Mouse (Mus musculus) CH12.LX (cell line): ENCODE results near the gene Gpr183. TPM values are rescaled to one million over a fixed set of nuclear protein-coding genes. Genes with fewer than 3 reads are reported as not detected.

ENCODE experiments used
- DNase-seq: peaks from one replicate; pipeline ENCODE4 v3.0.0-alpha.2; 2013; ENCODE audit errors: extremely low read depth
- H3K27ac ChIP-seq: 2 replicates; pipeline ENCODE4 v1.5.1; 2012; ENCODE audit warnings: low read depth, mild to moderate bottlenecking, control low read depth, moderate library complexity; ENCODE audit not compliant: insufficient read depth
- H3K27me3 ChIP-seq: replicated peaks from 2 replicates; pipeline ENCODE3; 2012; ENCODE audit warnings: inconsistent platforms
- H3K36me3 ChIP-seq, 2 experiments: replicated peaks in 1 of 2; 2 replicates each; pipeline versions ENCODE3 to v1.6.1; 2012; ENCODE audit warnings: inconsistent platforms in 1 of 2, low read length in 1 of 2, mild to moderate bottlenecking in 1 of 2, mixed read lengths in 1 of 2, moderate library complexity in 1 of 2; ENCODE audit not compliant: control insufficient read depth in 1 of 2, insufficient read depth in 1 of 2
- H3K4me1 ChIP-seq, 2 experiments: 2 replicates each; pipeline ENCODE4 v1.6.1; 2012; ENCODE audit warnings: inconsistent platforms in 1 of 2, moderate library complexity in 1 of 2; ENCODE audit not compliant: insufficient read depth in 2 of 2, control insufficient read depth in 1 of 2
- H3K4me2 ChIP-seq: 2 replicates; pipeline ENCODE4 v1.6.1; 2012; ENCODE audit warnings: low read depth, mild to moderate bottlenecking, control low read depth; ENCODE audit not compliant: poor library complexity, insufficient read depth, severe bottlenecking
- H3K4me3 ChIP-seq, 3 experiments: fragments of 150-350 bp in 1 of 3; sonication (generic) in 1 of 3; replicated peaks in 1 of 3; 2 replicates each; pipeline versions ENCODE3 to v1.5.1; 2011 to 2012; ENCODE audit warnings: low read depth in 2 of 3, low read length in 2 of 3, mild to moderate bottlenecking in 2 of 3, moderate library complexity in 2 of 3, control low read depth in 1 of 3, improper control_type of control experiment in 1 of 3, inconsistent platforms in 1 of 3, mixed read lengths in 1 of 3; ENCODE audit not compliant: poor library complexity in 1 of 3
- H3K79me2 ChIP-seq: replicated peaks from 2 replicates; pipeline ENCODE4 v1.6.1; 2012; ENCODE audit warnings: mild to moderate bottlenecking, moderate library complexity; ENCODE audit not compliant: control insufficient read depth, poor library complexity, insufficient read depth, severe bottlenecking; ENCODE audit errors: extremely low read depth
- H3K9ac ChIP-seq: 2 replicates; pipeline ENCODE4 v1.6.1; 2012; ENCODE audit warnings: low read depth, mild to moderate bottlenecking, control low read depth, moderate library complexity; ENCODE audit not compliant: insufficient read depth
- H3K9me3 ChIP-seq: replicated peaks from 2 replicates; pipeline ENCODE3; 2012; ENCODE audit warnings: low read length, inconsistent platforms, mixed read lengths
- BHLHE40 ChIP-seq: IDR thresholded peaks from 2 replicates; pipeline ENCODE4 v1.6.1; 2011; ENCODE audit warnings: mild to moderate bottlenecking, low read depth, low read length, improper control_type of control experiment
- CHD1 ChIP-seq: IDR thresholded peaks from 2 replicates; pipeline ENCODE4 v1.6.1; 2012; ENCODE audit warnings: low read depth, low read length, improper control_type of control experiment, inconsistent platforms
- CTCF ChIP-seq, 2 experiments: IDR thresholded peaks in 1 of 2; conservative IDR thresholded peaks in 1 of 2; 2 replicates each; pipeline ENCODE4 v1.5.1; 2011 to 2012; ENCODE audit warnings: low read depth in 2 of 2, low read length in 2 of 2, improper control_type of control experiment in 1 of 2, inconsistent platforms in 1 of 2, mild to moderate bottlenecking in 1 of 2, moderate library complexity in 1 of 2
- E2F4 ChIP-seq: IDR thresholded peaks from 2 replicates; pipeline ENCODE4 v1.6.1; 2011; ENCODE audit warnings: low read depth, low read length, improper control_type of control experiment; ENCODE audit not compliant: insufficient replicate concordance
- EP300 ChIP-seq: IDR thresholded peaks from 2 replicates; pipeline ENCODE4 v1.6.1; 2011; ENCODE audit warnings: low read length, improper control_type of control experiment
- JUN ChIP-seq: IDR thresholded peaks from 2 replicates; pipeline ENCODE4 v1.6.1; 2011; ENCODE audit warnings: low read depth, mild to moderate bottlenecking, low read length, improper control_type of control experiment, moderate library complexity; ENCODE audit not compliant: insufficient read depth
- KAT2A ChIP-seq: IDR thresholded peaks from 2 replicates; pipeline ENCODE4 v1.6.1; 2012; ENCODE audit warnings: low read length, improper control_type of control experiment, inconsistent platforms; ENCODE audit not compliant: insufficient replicate concordance
- MAFK ChIP-seq: IDR thresholded peaks from 2 replicates; pipeline ENCODE4 v1.6.1; 2011; ENCODE audit warnings: low read length, improper control_type of control experiment; ENCODE audit not compliant: insufficient replicate concordance
- MAX ChIP-seq: IDR thresholded peaks from 2 replicates; pipeline ENCODE4 v1.6.1; 2011; ENCODE audit warnings: low read length, improper control_type of control experiment
- MAZ ChIP-seq: IDR thresholded peaks from 2 replicates; pipeline ENCODE4 v1.6.1; 2012; ENCODE audit warnings: low read depth, mild to moderate bottlenecking, inconsistent platforms, low read length, improper control_type of control experiment, moderate library complexity
- MXI1 ChIP-seq: IDR thresholded peaks from 2 replicates; pipeline ENCODE4 v1.6.1; 2011; ENCODE audit warnings: mild to moderate bottlenecking, low read depth, low read length, improper control_type of control experiment
- MYC ChIP-seq: IDR thresholded peaks from 2 replicates; pipeline ENCODE4 v1.6.1; 2011; ENCODE audit warnings: low read depth, mild to moderate bottlenecking, improper control_type of control experiment, low read length
- NELFE ChIP-seq: IDR thresholded peaks from 2 replicates; pipeline ENCODE4 v1.6.1; 2011; ENCODE audit warnings: low read depth, low read length, improper control_type of control experiment
- NRF1 ChIP-seq: IDR thresholded peaks from 2 replicates; pipeline ENCODE4 v1.6.1; 2014; ENCODE audit warnings: low read depth, mild to moderate bottlenecking, inconsistent platforms, low read length, improper control_type of control experiment, moderate library complexity
- PAX5 ChIP-seq: IDR thresholded peaks from 2 replicates; pipeline ENCODE4 v1.6.1; 2012; ENCODE audit warnings: low read length, inconsistent platforms, mixed read lengths
- POLR2AphosphoS2 ChIP-seq: IDR thresholded peaks from 2 replicates; pipeline ENCODE4 v1.6.1; 2011; ENCODE audit warnings: low read depth, low read length, improper control_type of control experiment
- RAD21 ChIP-seq: IDR thresholded peaks from 2 replicates; pipeline ENCODE4 v1.6.1; 2011; ENCODE audit warnings: low read depth, mild to moderate bottlenecking, low read length, improper control_type of control experiment, moderate library complexity
- SIN3A ChIP-seq: IDR thresholded peaks from 2 replicates; pipeline ENCODE4 v1.6.1; 2012; ENCODE audit warnings: low read length, improper control_type of control experiment, inconsistent platforms
- TBP ChIP-seq: conservative IDR thresholded peaks from 2 replicates; pipeline ENCODE4 v1.6.1; 2011; ENCODE audit warnings: low read depth, low read length, improper control_type of control experiment
- TCF12 ChIP-seq: IDR thresholded peaks from 2 replicates; pipeline ENCODE4 v1.6.1; 2014; ENCODE audit warnings: low read depth, mild to moderate bottlenecking, inconsistent platforms, low read length, improper control_type of control experiment
- USF1 ChIP-seq: IDR thresholded peaks from 2 replicates; pipeline ENCODE4 v1.6.1; 2014; ENCODE audit warnings: low read depth, mild to moderate bottlenecking, inconsistent platforms, low read length, improper control_type of control experiment
- ZNF384 ChIP-seq: IDR thresholded peaks from 2 replicates; pipeline ENCODE4 v1.6.1; 2012; ENCODE audit warnings: low read depth, low read length, improper control_type of control experiment, inconsistent platforms
- dilution Hi-C: fragments of 300-500 bp; cut with MboI; formaldehyde crosslinking; loops from 2 replicates; pipeline ENCODE4 v1.14.3; 2020; ENCODE audit warnings: low sequenced_read_pairs; ENCODE audit not compliant: extremely low pct_unique_long_range_greater_than_20kb, extremely low pct_ligation_motif_present
- in situ Hi-C: fragments of 300-500 bp; cut with MboI; formaldehyde crosslinking; loops from 3 replicates; pipeline ENCODE4 v1.14.3; 2019; ENCODE audit warnings: low sequenced_read_pairs, low pct_ligation_motif_present, low pct_unique_long_range_greater_than_20kb, mixed read lengths
- polyA plus RNA-seq: library from polyadenylated mRNA; unstranded; fragments of >175 nt; gene quantifications from 2 replicates; pipeline ENCODE4 v1.2.1, GENCODE M21; 2012; ENCODE audit warnings: low read depth; ENCODE audit not compliant: insufficient read length
- total RNA-seq, 2 experiments: library from RNA; depleted of rRNA; stranded (reverse); fragments of 300-350 nt in 1 of 2; fragments of >200 nt in 1 of 2; gene quantifications; 2 replicates each; pipeline ENCODE4 v1.2.3; 2012 to 2014

The Gpr183 gene
- total and polyA plus RNA-seq, 3 experiments = 3.6 to 16.3 (median 8.3) TPM

- peak overlapping the region; percentile 39 for H3K4me2 ChIP-seq
- H3K4me3 ChIP-seq = no peak overlapping the region
- dilution Hi-C loops (no loop called here), in situ Hi-C loops (no loop called here)
- H3K9ac ChIP-seq = peak overlapping the region; percentile 8; the same call in 1 of the 2 replicates
- H3K4me1 ChIP-seq = peaks cover 11 to 53% of the 10 kb centered on the region in 2 experiments
- H3K36me3 ChIP-seq = peaks cover 0 to 27% of the 10 kb centered on the region in 2 experiments
- TF ChIP-seq MAZ (no peak; the same call in 1 of the 2 replicates), MYC (no peak), TBP (no peak), ZNF384 (0 out of 2 replicates have a peak, but pooled peaks have one; percentile 40), SIN3A (no peak)
- no peak for DNase-seq
- no peaks in the 10 kb centered on the region for H3K79me2 ChIP-seq
- H3K9me3 ChIP-seq = no peaks in the 10 kb centered on the region
- no peaks in the 10 kb centered on the region for H3K27me3 ChIP-seq
- H3K27ac ChIP-seq = peak overlapping the region; percentile 69; the same call in 1 of the 2 replicates
Observed at GRCm38 (mm10) chr14:121946728-121947127, 18.3 kb downstream of the Gpr183 start.

DNA sequence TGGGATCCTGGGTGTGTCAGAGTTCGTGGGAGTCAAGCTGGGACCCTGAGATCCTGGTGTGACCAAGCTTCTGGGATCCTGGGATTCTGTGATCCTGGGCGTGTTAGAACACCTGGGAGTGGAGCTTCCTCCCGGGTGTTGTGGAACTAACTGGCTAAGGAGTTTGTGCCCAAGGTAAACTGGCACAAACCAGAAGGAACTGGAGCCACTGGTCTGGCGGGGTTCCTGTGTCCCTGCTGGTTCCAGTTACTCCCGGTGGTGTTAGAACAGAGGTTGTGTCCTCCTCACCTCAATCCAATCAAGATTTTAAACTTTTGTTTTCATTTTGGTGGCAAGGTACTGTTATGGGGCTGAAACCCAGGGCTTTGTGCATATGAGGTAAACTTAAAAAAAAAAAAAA is 18.9 kb downstream of the Gpr183 start:
- in situ Hi-C loops = no loop called here
- Histone ChIP-seq H3K9me3 (no peaks in the 10 kb centered on the region), H3K27ac (no peak overlapping the region), H3K4me2 (peak overlapping the region; percentile 48; the same call in 1 of the 2 replicates), H3K36me3 (peaks cover 0 to 22% of the 10 kb centered on the region in 2 experiments), H3K79me2 (no peaks in the 10 kb centered on the region), H3K4me1 (peaks cover 9 to 54% of the 10 kb centered on the region in 2 experiments), H3K4me3 (no peak overlapping the region), H3K9ac (no peak overlapping the region), H3K27me3 (no peaks in the 10 kb centered on the region)
- peak; percentile 61 for TF ChIP-seq ZNF384
- no peak for TF ChIP-seq EP300
- no peak for DNase-seq
- dilution Hi-C loops = no loop called here

DNA sequence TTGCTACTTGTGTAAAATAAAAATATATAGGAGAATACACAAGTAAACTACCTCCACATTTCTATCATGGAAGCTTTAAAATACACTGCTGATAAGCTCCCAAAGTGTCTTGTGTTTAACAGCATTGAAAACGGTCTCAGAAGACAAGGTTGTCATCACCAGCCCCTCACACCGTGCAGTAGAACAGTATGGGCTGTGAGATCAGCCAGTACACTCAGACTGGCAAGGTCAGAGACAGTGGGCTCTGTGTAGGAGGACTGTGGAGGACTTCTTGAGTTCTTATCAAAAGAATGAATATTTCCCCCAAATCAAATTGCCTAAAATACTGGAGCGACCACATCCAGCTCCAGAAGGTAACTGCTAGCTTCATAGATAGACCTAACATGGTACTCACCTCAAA is 25.4 kb downstream of the Gpr183 start:
- Histone ChIP-seq H3K79me2 (no peaks in the 10 kb centered on the region), H3K4me3 (no peak overlapping the region), H3K27ac (peak overlapping the region; percentile 91), H3K4me2 (no peak overlapping the region), H3K36me3 (peaks cover 0 to 19% of the 10 kb centered on the region in 2 experiments), H3K9ac (no peak overlapping the region), H3K9me3 (peaks cover 16% of the 10 kb centered on the region)
- DNase-seq = no peak
- in situ Hi-C loops = no loop called here
- dilution Hi-C loops = no loop called here
- TF ChIP-seq NELFE (no peak), PAX5 (no peak), USF1 (no peak), E2F4 (no peak), CHD1 (no peak), MAFK (no peak), RAD21 (no peak), NRF1 (no peak), MAX (no peak), POLR2AphosphoS2 (no peak), MXI1 (no peak), KAT2A (no peak), JUN (no peak), MYC (no peak), BHLHE40 (no peak), CTCF (conservative IDR thresholded peaks at IDR 0.05 in 1 of 2, IDR thresholded peaks at IDR 0.05 in 1 of 2; ENCODE audit: low read depth in 2 of 2, low read length in 2 of 2) (no peak), TCF12 (no peak)
- TF ChIP-seq, all 38 proteins: peak for 0
- H3K4me1 ChIP-seq = peaks cover 10 to 41% of the 10 kb centered on the region in 2 experiments
- no peaks in the 10 kb centered on the region for H3K27me3 ChIP-seq
